Mouse (Mus musculus): ENCODE results near the gene Ubap2l. TPM values are rescaled to one million over a fixed set of nuclear protein-coding genes. Genes with fewer than 3 reads are reported as not detected.
A peak's percentile ranks its signal among the peaks of the same experiment; 100 is the strongest.

The Ubap2l gene
- polyA plus RNA-seq, 1 experiment from 2014 or later = 141 TPM

DNA sequence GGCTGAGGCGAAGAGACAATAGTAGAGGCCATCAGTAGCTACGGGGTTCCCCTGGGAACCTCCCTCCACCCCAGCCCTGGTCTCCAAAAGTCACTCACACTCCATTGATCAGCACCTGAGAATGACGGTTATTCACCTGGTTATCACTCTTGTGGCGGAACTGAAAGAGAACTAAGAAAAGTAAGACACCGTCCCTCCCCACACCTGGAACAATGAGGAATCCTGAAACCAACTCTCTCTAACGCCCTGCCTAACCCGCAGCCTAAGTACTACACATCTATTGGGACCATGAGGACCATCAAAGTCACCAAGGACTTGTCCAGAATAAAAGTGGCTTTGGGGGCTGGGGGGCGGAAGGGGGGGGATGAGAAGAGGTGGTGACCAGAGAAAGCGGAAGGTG, 94.5 kb downstream of the Ubap2l start:
- WGBS = 94% methylated on average over 9 of the region's 9 CpGs
- H3K9me3 ChIP-seq (replicated peaks; ENCODE audit: control insufficient read depth, low read length) = no peaks in the 10 kb centered on the region
- no peak overlapping the region for H3K9ac ChIP-seq (ENCODE audit: low read length)
- no peaks in the 10 kb centered on the region for H3K27me3 ChIP-seq (ENCODE audit: control insufficient read depth, insufficient read depth, low read length)
- H3K4me2 ChIP-seq (ENCODE audit: low read depth, low read length) = no peak overlapping the region
- H3K4me3 ChIP-seq (replicated peaks; ENCODE audit: low read length) = no peak overlapping the region
- no peak overlapping the region for H3K27ac ChIP-seq (ENCODE audit: low read length)
- H3K4me1 ChIP-seq (ENCODE audit: control insufficient read depth, insufficient read depth, low read length) = peaks cover 24% of the 10 kb centered on the region
- peaks cover 14% of the 10 kb centered on the region for H3K36me3 ChIP-seq (ENCODE audit: control insufficient read depth, insufficient read depth, low read length)
- no peak for ATAC-seq (ENCODE audit: insufficient read depth, low FRiP score)

DNA sequence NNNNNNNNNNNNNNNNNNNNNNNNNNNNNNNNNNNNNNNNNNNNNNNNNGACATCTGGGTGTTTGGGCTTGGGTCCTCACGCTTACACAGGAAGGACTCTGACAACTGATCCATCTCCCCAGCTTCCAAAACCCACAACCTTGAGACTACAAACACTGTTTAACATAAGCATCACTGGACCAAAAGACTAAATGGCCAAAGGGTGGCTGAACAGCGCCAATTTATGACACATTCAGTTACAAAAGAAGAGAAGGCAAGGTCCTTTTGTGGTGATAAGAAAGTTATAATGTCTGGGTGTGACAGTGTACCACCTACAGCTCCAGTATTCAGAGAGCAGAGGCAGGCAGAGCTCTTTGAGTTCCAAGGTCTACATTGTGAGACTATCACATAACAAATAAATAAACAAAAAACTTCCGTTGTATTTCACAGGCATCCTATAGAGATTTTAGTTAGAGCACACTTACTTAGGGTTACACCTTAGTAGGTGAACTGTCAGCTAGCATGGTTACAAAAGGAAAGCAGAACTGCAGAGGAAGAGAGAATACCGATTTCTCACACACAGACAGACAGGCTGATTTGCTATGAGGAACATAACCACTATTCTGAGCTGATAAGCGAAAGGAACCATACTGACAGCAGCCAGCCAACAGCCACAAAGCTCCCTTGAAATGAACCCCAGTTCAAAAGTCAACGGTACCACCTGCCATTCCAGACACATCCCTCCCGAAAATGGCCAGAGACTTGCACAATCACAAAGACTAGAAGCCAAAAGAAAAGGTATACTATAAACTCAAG, 96.1 kb downstream of the Ubap2l start:
- Histone ChIP-seq H3K4me2 (ENCODE audit: low read depth, low read length) (no peak overlapping the region), H3K27ac (ENCODE audit: low read length) (no peak overlapping the region), H3K9me3 (replicated peaks; ENCODE audit: control insufficient read depth, low read length) (no peaks in the 10 kb centered on the region), H3K9ac (ENCODE audit: low read length) (no peak overlapping the region), H3K36me3 (ENCODE audit: control insufficient read depth, insufficient read depth, low read length) (peaks cover 14% of the 10 kb centered on the region), H3K4me3 (replicated peaks; ENCODE audit: low read length) (no peak overlapping the region), H3K27me3 (ENCODE audit: control insufficient read depth, insufficient read depth, low read length) (no peaks in the 10 kb centered on the region), H3K4me1 (ENCODE audit: control insufficient read depth, insufficient read depth, low read length) (peaks cover 16% of the 10 kb centered on the region)
- 89% methylated on average over 7 of the region's 7 CpGs for WGBS
- no peak for ATAC-seq (ENCODE audit: insufficient read depth, low FRiP score)

DNA sequence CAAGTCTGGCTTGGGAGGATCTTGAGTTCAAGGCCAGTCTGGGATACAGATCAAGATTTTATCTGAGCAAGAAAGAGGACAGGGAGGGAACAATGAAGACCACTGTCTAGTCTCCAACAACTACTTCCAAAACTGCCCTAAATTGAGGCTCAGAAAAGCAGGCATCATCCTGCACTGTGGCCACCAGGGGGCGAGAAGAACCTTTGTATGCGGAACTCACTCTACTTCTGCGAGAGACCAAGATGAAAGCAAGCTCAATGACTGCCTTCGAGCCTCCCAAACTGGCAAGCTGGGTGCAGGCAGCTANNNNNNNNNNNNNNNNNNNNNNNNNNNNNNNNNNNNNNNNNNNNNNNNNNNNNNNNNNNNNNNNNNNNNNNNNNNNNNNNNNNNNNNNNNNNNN, 99.0 kb downstream of the Ubap2l start:
- under 1% methylated on average over 4 of the region's 4 CpGs for WGBS
- Histone ChIP-seq H3K27ac (ENCODE audit: low read length) (no peak overlapping the region), H3K36me3 (ENCODE audit: control insufficient read depth, insufficient read depth, low read length) (peaks cover 30% of the 10 kb centered on the region), H3K4me1 (ENCODE audit: control insufficient read depth, insufficient read depth, low read length) (no peaks in the 10 kb centered on the region), H3K9ac (ENCODE audit: low read length) (no peak overlapping the region), H3K27me3 (ENCODE audit: control insufficient read depth, insufficient read depth, low read length) (no peaks in the 10 kb centered on the region), H3K4me3 (replicated peaks; ENCODE audit: low read length) (no peak overlapping the region), H3K9me3 (replicated peaks; ENCODE audit: control insufficient read depth, low read length) (no peaks in the 10 kb centered on the region), H3K4me2 (ENCODE audit: low read depth, low read length) (no peak overlapping the region)
- peak; percentile 73; the same call in 1 of the 2 replicates for ATAC-seq (ENCODE audit: insufficient read depth, low FRiP score)

MicroRNA genes within 50 kb of the gene (microRNA counts, 519-probe panel; counts per million panel counts)
- 3,214 counts per million, percentile 75 among the panel's probes with 10 or more counts for microRNA mmu-miR-190b

Small RNA genes within 50 kb of the gene (microRNA-seq; reads per million reads assigned to microRNA genes)
- gene Mir190b (16.4 reads per million, percentile 37 among the genes with 10 or more reads in this experiment), gene Mir7669 (1.3 reads per million)

Other genes with a start within 250 kb of the Ubap2l start
- gene She, start 221.3 kb downstream of the Ubap2l start, polyA plus RNA-seq (2015; fragmentation: Nextera tagmentation; extraction: Ambion mirVana) = 3.0 and 3.1 TPM in 2 replicates
- gene Il6ra, start 139.4 kb downstream of the Ubap2l start, polyA plus RNA-seq (2015; fragmentation: Nextera tagmentation; extraction: Ambion mirVana) = 2.9 and 3.2 TPM in 2 replicates
- gene Atp8b2, start 89.1 kb downstream of the Ubap2l start, polyA plus RNA-seq (2015; fragmentation: Nextera tagmentation; extraction: Ambion mirVana) = 11.6 and 12.3 TPM in 2 replicates
- 126 and 132 TPM in 2 replicates for gene Hax1, start 53.8 kb downstream of the Ubap2l start, polyA plus RNA-seq (2015; fragmentation: Nextera tagmentation; extraction: Ambion mirVana)
- gene 4933434E20Rik, start 992 bp downstream of the Ubap2l start, polyA plus RNA-seq (2015; fragmentation: Nextera tagmentation; extraction: Ambion mirVana) = 157 and 158 TPM in 2 replicates
- 525 and 570 TPM in 2 replicates for gene Tpm3, start 20.0 kb upstream of the Ubap2l start, polyA plus RNA-seq (2015; fragmentation: Nextera tagmentation; extraction: Ambion mirVana)
- gene Nup210l, start 51.5 kb upstream of the Ubap2l start, polyA plus RNA-seq (2015; fragmentation: Nextera tagmentation; extraction: Ambion mirVana) = 0.28 and 0.34 TPM in 2 replicates
- gene Rps27, start 161.0 kb upstream of the Ubap2l start, polyA plus RNA-seq (2015; fragmentation: Nextera tagmentation; extraction: Ambion mirVana) = 1,106 and 1,465 TPM in 2 replicates
- 30.5 and 33.1 TPM in 2 replicates for gene Rab13, start 161.1 kb upstream of the Ubap2l start, polyA plus RNA-seq (2015; fragmentation: Nextera tagmentation; extraction: Ambion mirVana)
- 92.3 and 104 TPM in 2 replicates for gene Jtb, start 179.0 kb upstream of the Ubap2l start, polyA plus RNA-seq (2015; fragmentation: Nextera tagmentation; extraction: Ambion mirVana)
- gene Creb3l4, start 190.9 kb upstream of the Ubap2l start, polyA plus RNA-seq (2015; fragmentation: Nextera tagmentation; extraction: Ambion mirVana) = 28.9 and 34.4 TPM in 2 replicates
- gene Slc39a1, start 195.5 kb upstream of the Ubap2l start, polyA plus RNA-seq (2015; fragmentation: Nextera tagmentation; extraction: Ambion mirVana) = 101 and 122 TPM in 2 replicates
- gene Crtc2, start 201.5 kb upstream of the Ubap2l start, polyA plus RNA-seq (2015; fragmentation: Nextera tagmentation; extraction: Ambion mirVana) = 18.2 and 21.1 TPM in 2 replicates
- gene Dennd4b, start 212.6 kb upstream of the Ubap2l start, polyA plus RNA-seq (2015; fragmentation: Nextera tagmentation; extraction: Ambion mirVana) = 3.8 and 4.3 TPM in 2 replicates
- 8.1 and 8.2 TPM in 2 replicates for gene Gatad2b, start 240.6 kb upstream of the Ubap2l start, polyA plus RNA-seq (2015; fragmentation: Nextera tagmentation; extraction: Ambion mirVana)

Measured in stomach, embryonic 16.5 days (tissue).